Mouse (Mus musculus) embryonic facial prominence, embryonic 10.5 days (tissue): ENCODE data around the gene Usp20. TPM values are rescaled to one million over a fixed set of nuclear protein-coding genes. Genes with fewer than 3 reads are reported as not detected.

Experiments
- DNase-seq: peaks from one replicate; pipeline ENCODE4 v3.0.0-alpha.2; 2017; ENCODE audit warnings: low spot score
- H3K27ac ChIP-seq: fragments of 300-500 bp; sonication (generic); replicated peaks from 2 replicates; pipeline ENCODE4 v1.5.1; 2016; ENCODE audit warnings: mild to moderate bottlenecking
- H3K27me3 ChIP-seq: fragments of 300-500 bp; sonication (generic); replicated peaks from 2 replicates; pipeline ENCODE4 v1.6.1; 2016; ENCODE audit warnings: low read depth, mild to moderate bottlenecking; ENCODE audit not compliant: poor library complexity, severe bottlenecking
- H3K36me3 ChIP-seq: fragments of 300-500 bp; sonication (generic); replicated peaks from 2 replicates; pipeline ENCODE4 v1.6.1; 2016; ENCODE audit warnings: mild to moderate bottlenecking, moderate library complexity
- H3K4me1 ChIP-seq: fragments of 300-500 bp; sonication (generic); 2 replicates; pipeline ENCODE4 v1.6.1; 2016
- H3K4me3 ChIP-seq: fragments of 300-500 bp; sonication (generic); 2 replicates; pipeline ENCODE4 v1.5.1; 2016; ENCODE audit warnings: mild to moderate bottlenecking, moderate library complexity
- H3K9me3 ChIP-seq: fragments of 300-500 bp; sonication (generic); 2 replicates; pipeline ENCODE4 v1.6.1; 2016; ENCODE audit warnings: mild to moderate bottlenecking
- WGBS: fragments of 180-500 bp; shearing (Covaris S2); methylation state at CpG from one replicate; pipeline ENCODE4 v1.1.7; 2016; 5-methylcytosine and 5-hydroxymethylcytosine counted together
- polyA plus RNA-seq: library from polyadenylated mRNA; unstranded; fragments of >200 nt; fragmentation: Nextera tagmentation; extraction: Ambion mirVana; gene quantifications from 2 replicates; pipeline ENCODE4 v1.2.1, GENCODE M21; 2016

Usp20 gene
- polyA plus RNA-seq, 1 experiment from 2014 or later, result 17.0 TPM

DNA sequence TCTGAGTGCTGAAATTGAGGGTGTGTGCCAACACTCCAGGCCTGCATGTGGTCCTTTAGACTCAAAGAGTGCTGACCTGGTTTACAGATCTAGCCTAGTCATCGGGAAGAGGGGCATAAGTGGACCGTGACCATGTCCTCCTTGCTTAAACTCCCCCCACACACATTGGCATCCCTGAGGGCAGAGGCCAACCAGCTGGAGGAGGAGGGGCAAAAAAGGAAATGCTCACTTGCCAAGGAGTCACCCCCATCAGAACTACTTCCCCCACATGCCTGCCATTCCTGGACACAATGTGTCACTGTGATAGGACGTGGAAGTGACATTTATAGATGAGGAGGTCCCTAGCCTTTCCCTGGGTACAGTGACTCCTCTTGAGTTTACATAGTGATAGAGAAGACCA, 43.4 kb downstream of the Usp20 start:
- peaks cover 9% of the 10 kb centered on the region for H3K4me1 ChIP-seq
- no peak overlapping the region for H3K4me3 ChIP-seq
- H3K9me3 ChIP-seq, result no peaks in the 10 kb centered on the region
- H3K36me3 ChIP-seq, result peaks cover 40% of the 10 kb centered on the region
- H3K27me3 ChIP-seq, result no peaks in the 10 kb centered on the region
- 82% methylated on average over 3 of the region's 3 CpGs for WGBS
- DNase-seq, result no peak
- H3K27ac ChIP-seq, result no peak overlapping the region

DNA sequence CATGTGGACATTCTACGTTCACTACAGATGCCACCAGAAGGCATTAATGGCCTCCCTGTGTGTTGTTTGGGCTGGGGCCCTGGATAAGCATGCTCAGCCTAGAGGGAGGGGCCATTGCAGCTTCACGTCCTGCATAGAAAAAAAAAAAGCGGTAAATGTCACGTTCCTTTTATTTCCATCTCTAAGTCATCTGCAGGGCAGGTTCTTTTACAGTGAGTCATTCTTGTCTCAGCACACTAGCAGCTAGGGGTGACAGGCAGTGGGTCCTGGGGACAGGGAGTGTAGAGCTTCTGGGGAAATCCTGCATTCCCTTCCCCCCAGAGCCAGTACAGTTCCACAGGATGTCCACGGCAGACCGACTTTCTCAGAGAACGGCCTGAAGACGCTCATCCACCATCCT, 44.6 kb downstream of the Usp20 start:
- Histone ChIP-seq H3K36me3 (peaks cover 37% of the 10 kb centered on the region), H3K4me1 (peaks cover 9% of the 10 kb centered on the region), H3K9me3 (no peaks in the 10 kb centered on the region), H3K27ac (no peak overlapping the region), H3K27me3 (no peaks in the 10 kb centered on the region), H3K4me3 (no peak overlapping the region)
- 73% methylated on average over 8 of the region's 8 CpGs for WGBS
- no peak for DNase-seq

DNA sequence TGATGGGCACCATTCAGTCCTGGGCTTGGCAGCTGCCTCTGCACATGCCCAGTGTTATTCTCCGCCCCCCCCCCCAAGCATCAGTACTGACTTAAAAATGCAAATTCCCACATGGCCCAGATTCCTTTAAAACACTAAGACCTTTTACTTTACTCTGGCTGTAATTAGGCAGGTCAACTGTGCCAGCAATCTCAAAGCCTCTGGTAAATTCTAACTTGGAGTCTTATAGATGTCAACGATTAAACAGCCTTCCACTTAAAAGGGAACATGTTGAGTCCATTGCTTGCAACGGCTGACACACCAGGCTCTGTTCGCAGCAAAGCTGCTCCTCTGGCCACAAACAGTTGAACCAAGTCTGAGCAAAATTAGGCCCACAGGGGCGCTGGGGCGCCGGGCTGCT, 49.9 kb downstream of the Usp20 start:
- Histone ChIP-seq H3K4me1 (peaks cover 9% of the 10 kb centered on the region), H3K27me3 (no peaks in the 10 kb centered on the region), H3K27ac (no peak overlapping the region), H3K4me3 (no peak overlapping the region), H3K36me3 (peaks cover 79% of the 10 kb centered on the region), H3K9me3 (no peaks in the 10 kb centered on the region)
- DNase-seq, result no peak
- WGBS, result 91% methylated on average over 7 of the region's 7 CpGs

DNA sequence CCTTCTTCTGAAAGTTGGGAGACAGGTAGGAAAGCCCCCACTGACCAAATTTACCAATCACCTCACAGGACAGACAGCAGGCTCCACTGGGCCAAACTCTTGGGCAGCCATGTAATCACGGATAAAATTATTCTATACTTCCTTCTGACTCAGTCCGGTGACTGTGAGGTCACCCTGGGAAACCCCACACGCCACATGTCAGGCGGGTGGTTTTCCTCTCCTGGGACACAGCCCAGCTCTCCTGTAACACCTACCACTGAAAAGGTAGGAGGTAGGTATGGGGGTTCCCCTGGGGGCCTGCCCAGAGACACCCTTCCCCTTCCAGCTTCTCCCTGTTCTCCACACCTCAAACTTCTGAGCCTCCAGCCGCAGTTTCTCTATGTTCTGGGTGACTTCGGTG, 54.7 kb downstream of the Usp20 start:
- no peak overlapping the region for H3K4me3 ChIP-seq
- H3K27ac ChIP-seq, result no peak overlapping the region
- peaks cover 91% of the 10 kb centered on the region for H3K36me3 ChIP-seq
- 94% methylated on average over 6 of the region's 6 CpGs for WGBS
- H3K27me3 ChIP-seq, result no peaks in the 10 kb centered on the region
- H3K9me3 ChIP-seq, result no peaks in the 10 kb centered on the region; the same call in 1 of the 2 replicates
- DNase-seq, result no peak
- H3K4me1 ChIP-seq, result no peaks in the 10 kb centered on the region

DNA sequence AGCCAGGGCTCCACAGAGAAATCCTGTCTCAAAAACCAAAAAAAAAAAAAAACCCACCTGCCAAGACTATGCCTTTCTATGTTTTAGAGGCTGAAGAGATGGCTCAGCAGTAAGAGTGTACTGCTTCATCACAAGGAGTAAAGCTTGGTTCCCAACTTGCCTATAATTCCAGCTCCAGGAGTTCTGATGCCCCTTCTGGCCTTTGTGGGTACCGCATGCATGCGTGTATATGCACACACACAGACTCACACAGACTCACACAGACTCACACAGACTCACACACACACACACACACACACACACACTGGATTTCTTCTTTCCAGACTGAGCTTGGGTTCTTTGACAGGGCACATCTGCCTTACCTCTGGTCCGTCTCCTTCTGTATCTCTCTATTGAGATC, 58.0 kb downstream of the Usp20 start:
- no peak for DNase-seq
- no peaks in the 10 kb centered on the region for H3K27me3 ChIP-seq
- H3K36me3 ChIP-seq, result peaks cover 72% of the 10 kb centered on the region
- no peak overlapping the region for H3K4me3 ChIP-seq
- WGBS, result 98% methylated on average over 3 of the region's 3 CpGs
- no peaks in the 10 kb centered on the region for H3K4me1 ChIP-seq
- H3K27ac ChIP-seq, result no peak overlapping the region
- no peaks in the 10 kb centered on the region; the same call in 1 of the 2 replicates for H3K9me3 ChIP-seq

DNA sequence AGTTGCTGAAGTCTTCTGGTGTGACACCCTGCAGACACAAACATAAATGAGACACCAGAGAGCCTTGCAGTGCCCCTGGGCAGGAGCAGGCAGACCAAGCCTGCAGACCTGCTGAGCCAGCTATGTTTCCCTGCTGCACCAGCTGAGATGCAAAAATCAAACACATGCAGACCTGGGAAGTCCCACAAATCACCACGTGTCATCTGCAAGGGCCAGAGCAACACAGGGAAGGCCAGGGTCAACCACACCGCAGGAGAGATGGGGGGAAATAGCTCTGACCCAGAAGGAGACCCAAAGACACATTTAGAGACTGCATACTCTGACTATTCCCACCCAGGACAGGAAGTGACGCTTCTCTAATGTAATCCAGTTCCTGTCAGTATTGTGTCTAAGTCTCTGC, 58.4 kb downstream of the Usp20 start:
- WGBS, result 84% methylated on average over 3 of the region's 3 CpGs
- Histone ChIP-seq H3K4me1 (no peaks in the 10 kb centered on the region), H3K27ac (no peak overlapping the region), H3K36me3 (peaks cover 68% of the 10 kb centered on the region), H3K9me3 (no peaks in the 10 kb centered on the region; the same call in 1 of the 2 replicates), H3K4me3 (no peak overlapping the region), H3K27me3 (no peaks in the 10 kb centered on the region)
- no peak for DNase-seq

DNA sequence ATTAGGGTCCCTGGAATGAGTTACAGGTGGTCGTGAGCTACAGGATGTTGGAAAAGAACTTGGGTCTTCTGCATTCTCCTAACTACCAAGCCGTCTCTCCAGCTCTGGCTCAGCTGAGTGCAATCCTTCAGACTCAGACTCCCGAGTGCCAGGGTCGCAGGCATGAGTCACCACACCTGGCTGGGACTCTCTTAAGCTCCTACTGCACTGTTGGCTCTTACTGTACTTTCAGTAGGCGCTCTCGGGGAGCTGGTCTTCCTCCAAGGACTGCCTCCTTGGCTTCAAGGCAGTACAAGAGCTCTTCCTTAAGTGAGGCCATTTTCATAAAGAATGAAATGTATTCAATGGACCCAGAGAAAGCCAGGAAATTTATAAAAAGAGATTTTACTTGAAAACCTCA, 59.3 kb downstream of the Usp20 start:
- Histone ChIP-seq H3K4me1 (no peaks in the 10 kb centered on the region), H3K27me3 (no peaks in the 10 kb centered on the region), H3K36me3 (peaks cover 62% of the 10 kb centered on the region), H3K4me3 (no peak overlapping the region), H3K9me3 (no peaks in the 10 kb centered on the region; the same call in 1 of the 2 replicates), H3K27ac (no peak overlapping the region)
- 93% methylated on average over 6 of the region's 6 CpGs for WGBS
- no peak for DNase-seq

DNA sequence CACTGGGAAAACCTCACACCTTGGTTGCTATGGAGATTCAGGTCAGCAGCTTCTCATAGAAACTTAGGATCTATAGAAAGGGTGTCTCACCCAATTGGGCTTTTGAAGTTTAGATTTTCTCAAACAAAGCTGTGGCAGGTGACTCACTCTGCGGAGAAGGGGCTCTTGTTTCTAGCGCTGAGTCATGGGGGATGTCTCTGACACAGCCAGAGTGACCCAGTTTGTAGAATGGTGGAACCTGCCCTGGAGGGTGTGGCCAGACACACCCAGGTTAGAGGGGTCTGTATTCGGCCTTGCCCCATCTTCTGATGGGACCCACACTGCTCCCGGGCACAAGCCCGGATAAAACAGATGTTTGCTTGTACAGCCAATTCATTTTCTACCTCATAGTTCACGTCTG, 60.8 kb downstream of the Usp20 start:
- no peak overlapping the region for H3K27ac ChIP-seq
- no peak for DNase-seq
- no peaks in the 10 kb centered on the region; the same call in 1 of the 2 replicates for H3K9me3 ChIP-seq
- H3K27me3 ChIP-seq, result no peaks in the 10 kb centered on the region
- no peak overlapping the region for H3K4me3 ChIP-seq
- H3K4me1 ChIP-seq, result no peaks in the 10 kb centered on the region
- 91% methylated on average over 6 of the region's 6 CpGs for WGBS
- peaks cover 58% of the 10 kb centered on the region for H3K36me3 ChIP-seq

DNA sequence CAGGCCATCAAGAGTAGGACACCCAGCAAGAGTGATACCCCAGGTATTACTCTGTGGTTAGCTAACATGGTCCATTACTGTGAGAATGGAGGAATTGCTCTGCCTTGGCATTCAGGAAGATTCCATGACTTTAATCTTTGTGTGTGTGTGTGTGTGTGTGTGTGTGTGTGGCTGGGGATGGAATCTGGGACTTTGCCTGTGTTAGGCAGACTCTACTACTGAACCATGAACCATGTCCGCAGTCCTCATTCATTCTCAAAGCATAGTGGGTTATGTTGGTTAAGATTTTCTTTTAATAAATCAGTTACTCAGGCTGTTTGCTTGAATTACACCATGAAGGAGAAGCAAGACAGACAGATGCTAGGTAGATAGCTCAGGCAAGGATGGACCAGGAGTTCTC, 61.8 kb downstream of the Usp20 start:
- Histone ChIP-seq H3K4me1 (no peaks in the 10 kb centered on the region), H3K9me3 (no peaks in the 10 kb centered on the region; the same call in 1 of the 2 replicates), H3K4me3 (no peak overlapping the region), H3K27ac (no peak overlapping the region), H3K36me3 (peaks cover 48% of the 10 kb centered on the region), H3K27me3 (no peaks in the 10 kb centered on the region)
- DNase-seq, result no peak
- WGBS, result 95% methylated on average over 1 of the region's 1 CpGs

DNA sequence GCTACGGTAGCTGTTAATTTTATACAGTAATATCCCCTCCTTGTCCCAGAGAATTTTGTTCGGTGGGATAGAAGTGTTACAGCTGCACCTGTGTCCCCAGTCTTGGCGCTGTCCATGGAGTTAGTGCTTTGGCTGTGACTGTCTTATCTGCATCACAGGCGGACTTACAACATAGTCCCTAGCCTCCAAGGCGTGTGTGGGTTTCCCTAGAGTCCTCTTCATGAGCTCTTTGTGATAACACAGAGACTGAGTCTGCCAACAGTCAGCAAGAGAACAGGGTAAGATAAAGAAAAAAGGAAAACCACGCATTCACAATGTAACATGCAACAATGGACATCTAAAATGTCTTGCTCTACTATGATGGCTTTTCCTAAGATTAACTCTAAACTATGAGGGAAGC, 66.0 kb downstream of the Usp20 start:
- 94% methylated on average over 6 of the region's 6 CpGs for WGBS

DNA sequence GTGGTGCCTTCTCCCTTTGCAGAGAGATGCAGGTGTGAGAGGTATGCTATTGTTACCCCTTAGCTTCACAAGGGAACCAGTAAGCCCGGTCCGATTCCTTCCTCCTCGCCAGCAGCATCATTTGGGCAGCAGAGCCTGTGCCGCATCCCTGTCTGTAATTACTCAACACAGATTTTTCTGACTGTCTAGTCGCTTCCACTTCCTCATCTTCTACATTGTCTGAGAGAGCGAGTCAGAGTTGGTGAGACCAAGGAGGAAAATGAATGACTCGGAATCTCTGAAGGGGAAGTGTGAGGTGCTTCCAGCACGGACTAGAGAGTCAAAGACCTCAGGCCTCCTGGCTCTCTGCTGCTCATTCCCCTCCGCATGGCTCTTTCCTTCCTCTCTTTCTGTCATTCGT, 70.4 kb downstream of the Usp20 start:
- WGBS, result 89% methylated on average over 10 of the region's 10 CpGs
- Histone ChIP-seq H3K36me3 (peaks cover 67% of the 10 kb centered on the region), H3K9me3 (no peaks in the 10 kb centered on the region)

More for the DNA sequence above, 66.0 kb downstream of the Usp20 start:
- H3K9me3 ChIP-seq, result no peaks in the 10 kb centered on the region
- H3K4me3 ChIP-seq, result no peak overlapping the region
- H3K4me1 ChIP-seq, result 0 out of 2 replicates have a peak, but pooled peaks cover 4% of the 10 kb centered on the region
- H3K36me3 ChIP-seq, result peaks cover 34% of the 10 kb centered on the region
- no peak overlapping the region for H3K27ac ChIP-seq
- no peaks in the 10 kb centered on the region for H3K27me3 ChIP-seq
- no peak for DNase-seq

DNA sequence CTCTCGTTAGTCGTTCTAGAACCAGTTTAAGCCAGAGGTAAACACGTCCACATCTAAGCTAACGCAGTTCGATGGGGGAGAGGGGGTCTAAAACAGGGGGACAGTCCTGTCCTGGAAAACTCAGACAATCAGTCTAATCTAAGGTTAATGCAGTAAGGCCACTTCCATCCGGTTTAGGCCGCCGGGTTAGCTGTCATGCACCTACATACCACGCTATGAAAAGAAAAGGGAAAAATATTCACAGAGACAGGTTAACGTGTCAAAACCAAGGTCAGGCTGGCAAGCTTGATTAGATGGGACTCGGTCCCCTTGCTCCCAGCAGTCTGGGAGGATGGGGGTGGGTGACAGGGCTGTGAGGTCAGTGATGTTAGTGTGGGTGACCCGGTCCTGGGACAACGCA, 71.3 kb downstream of the Usp20 start:
- Histone ChIP-seq H3K27ac (no peak overlapping the region), H3K4me1 (0 out of 2 replicates have a peak, but pooled peaks cover 4% of the 10 kb centered on the region), H3K27me3 (no peaks in the 10 kb centered on the region), H3K4me3 (no peak overlapping the region), H3K9me3 (no peaks in the 10 kb centered on the region), H3K36me3 (peaks cover 75% of the 10 kb centered on the region)
- 94% methylated on average over 13 of the region's 13 CpGs for WGBS
- DNase-seq, result no peak

More for the DNA sequence above, 70.4 kb downstream of the Usp20 start:
- Histone ChIP-seq H3K4me1 (0 out of 2 replicates have a peak, but pooled peaks cover 4% of the 10 kb centered on the region), H3K4me3 (no peak overlapping the region), H3K27ac (no peak overlapping the region), H3K27me3 (no peaks in the 10 kb centered on the region)
- no peak for DNase-seq

DNA sequence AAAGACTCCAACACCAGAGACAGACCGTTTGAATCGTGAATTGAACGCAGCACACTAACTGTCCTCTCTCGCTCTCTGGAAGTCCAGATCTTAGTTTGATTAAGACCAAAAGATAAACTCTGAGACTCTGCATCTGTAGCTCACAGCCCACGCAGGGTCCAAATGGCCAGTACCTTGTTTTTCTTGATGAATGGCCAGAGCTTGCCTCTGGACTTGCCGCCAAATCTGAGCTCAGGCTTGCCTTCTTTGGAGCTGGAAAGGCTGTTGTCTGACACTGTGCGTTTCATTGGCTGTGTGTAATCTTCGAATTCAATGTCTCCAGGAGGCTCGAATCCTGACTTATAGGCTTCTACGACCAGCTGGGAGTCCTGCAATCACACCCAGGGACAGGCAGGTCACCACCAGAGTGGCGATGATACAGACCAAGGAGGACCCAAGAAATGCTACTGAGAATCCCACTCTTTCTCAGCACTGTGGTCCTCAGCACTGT, 71.8 kb downstream of the Usp20 start:
- no peak for DNase-seq
- WGBS, result 88% methylated on average over 11 of the region's 11 CpGs

More for the DNA sequence above, 71.8 kb downstream of the Usp20 start:
- 0 out of 2 replicates have a peak, but pooled peaks cover 4% of the 10 kb centered on the region for H3K4me1 ChIP-seq
- H3K27ac ChIP-seq, result no peak overlapping the region
- no peak overlapping the region for H3K4me3 ChIP-seq
- peaks cover 79% of the 10 kb centered on the region for H3K36me3 ChIP-seq
- H3K9me3 ChIP-seq, result no peaks in the 10 kb centered on the region
- no peaks in the 10 kb centered on the region for H3K27me3 ChIP-seq
